Mouse (Mus musculus) E14TG2a.4 (cell line): ENCODE measurements at regions not wholly inside any gene's neighbourhood (a gene's known extent, or its start where the extent isn't known, plus 50 kb on each side); places are given as distances from the start of the nearest gene placed in this dataset.

Source experiments
- CTCF ChIP-seq: conservative IDR thresholded peaks from 2 replicates; pipeline ENCODE4 v1.5.1; 2014; ENCODE audit warnings: low read length
- NANOG ChIP-seq: IDR thresholded peaks from 2 replicates; pipeline ENCODE4 v1.6.1; 2014; ENCODE audit warnings: borderline replicate concordance, low read length, mixed read lengths
- POU5F1 ChIP-seq: IDR thresholded peaks from 2 replicates; pipeline ENCODE4 v1.6.1; 2014; ENCODE audit warnings: low read length, borderline replicate concordance

GRCm38 (mm10) chr4:54757715-54758500 is 186.9 kb upstream of the Zfp462 start:
- TF ChIP-seq CTCF (no peak), POU5F1 (no peak), NANOG (no peak)
